Mouse (Mus musculus): ENCODE data around the gene Msl3l2. TPM values are rescaled to one million over a fixed set of nuclear protein-coding genes. Genes with fewer than 3 reads are reported as not detected.

The Msl3l2 gene
- polyA plus RNA-seq, 2 experiments, result 6.9 to 10.6 TPM

- Histone ChIP-seq H3K27me3 (ENCODE audit: control insufficient read depth, insufficient read depth, low read length) (no peaks in the 10 kb centered on the region), H3K4me1 (ENCODE audit: control insufficient read depth, insufficient read depth, low read length) (no peaks in the 10 kb centered on the region), H3K9ac (ENCODE audit: low read depth, low read length, severe bottlenecking) (no peak overlapping the region), H3K4me2 (replicated peaks; ENCODE audit: low read depth, low read length, severe bottlenecking) (no peak overlapping the region), H3K4me3 (replicated peaks; ENCODE audit: low read length) (no peak overlapping the region), H3K36me3 (ENCODE audit: control insufficient read depth, insufficient read depth, low read length) (no peaks in the 10 kb centered on the region), H3K9me3 (ENCODE audit: control insufficient read depth, low read length) (no peaks in the 10 kb centered on the region), H3K27ac (replicated peaks; ENCODE audit: low read depth, low read length) (no peak overlapping the region)
- TF ChIP-seq POLR2A (IDR thresholded peaks at IDR 0.05; ENCODE audit: borderline replicate concordance, extremely low read depth, insufficient read depth, insufficient read length), result no peak
- ATAC-seq (ENCODE audit: low FRiP score, low read depth) (no peak), DNase-seq (ENCODE audit: low spot score) (no peak)
- 96% methylated on average over 3 of the region's 3 CpGs for WGBS
Observed at GRCm38 (mm10) chr10:56148920-56149319, 42.2 kb downstream of the Msl3l2 start.

- Histone ChIP-seq H3K4me2 (replicated peaks; ENCODE audit: low read depth, low read length, severe bottlenecking) (no peak overlapping the region), H3K4me3 (replicated peaks; ENCODE audit: low read length) (no peak overlapping the region), H3K9ac (ENCODE audit: low read depth, low read length, severe bottlenecking) (no peak overlapping the region), H3K36me3 (ENCODE audit: control insufficient read depth, insufficient read depth, low read length) (no peaks in the 10 kb centered on the region), H3K9me3 (ENCODE audit: control insufficient read depth, low read length) (no peaks in the 10 kb centered on the region), H3K27me3 (ENCODE audit: control insufficient read depth, insufficient read depth, low read length) (no peaks in the 10 kb centered on the region), H3K4me1 (ENCODE audit: control insufficient read depth, insufficient read depth, low read length) (no peaks in the 10 kb centered on the region), H3K27ac (replicated peaks; ENCODE audit: low read depth, low read length) (no peak overlapping the region)
- DNase-seq (ENCODE audit: low spot score) (no peak), ATAC-seq (ENCODE audit: low FRiP score, low read depth) (no peak)
- no peak for TF ChIP-seq POLR2A (IDR thresholded peaks at IDR 0.05; ENCODE audit: borderline replicate concordance, extremely low read depth, insufficient read depth, insufficient read length)
- WGBS, result 86% methylated on average over 3 of the region's 3 CpGs
Observed at GRCm38 (mm10) chr10:56156956-56157355, 50.2 kb downstream of the Msl3l2 start.

- ATAC-seq (ENCODE audit: low FRiP score, low read depth) (no peak), DNase-seq (ENCODE audit: low spot score) (no peak)
- Histone ChIP-seq H3K9ac (ENCODE audit: low read depth, low read length, severe bottlenecking) (no peak overlapping the region), H3K4me3 (replicated peaks; ENCODE audit: low read length) (no peak overlapping the region), H3K27ac (replicated peaks; ENCODE audit: low read depth, low read length) (no peak overlapping the region), H3K9me3 (ENCODE audit: control insufficient read depth, low read length) (no peaks in the 10 kb centered on the region), H3K4me1 (ENCODE audit: control insufficient read depth, insufficient read depth, low read length) (no peaks in the 10 kb centered on the region), H3K4me2 (replicated peaks; ENCODE audit: low read depth, low read length, severe bottlenecking) (no peak overlapping the region), H3K36me3 (ENCODE audit: control insufficient read depth, insufficient read depth, low read length) (no peaks in the 10 kb centered on the region), H3K27me3 (ENCODE audit: control insufficient read depth, insufficient read depth, low read length) (no peaks in the 10 kb centered on the region)
- WGBS, result 85% methylated on average over 3 of the region's 3 CpGs
- no peak for TF ChIP-seq POLR2A (IDR thresholded peaks at IDR 0.05; ENCODE audit: borderline replicate concordance, extremely low read depth, insufficient read depth, insufficient read length)
Observed at GRCm38 (mm10) chr10:56158207-56158606, 51.5 kb downstream of the Msl3l2 start.

- Histone ChIP-seq H3K27ac (replicated peaks; ENCODE audit: low read depth, low read length) (no peak overlapping the region), H3K9me3 (ENCODE audit: control insufficient read depth, low read length) (no peaks in the 10 kb centered on the region), H3K4me3 (replicated peaks; ENCODE audit: low read length) (no peak overlapping the region), H3K4me1 (ENCODE audit: control insufficient read depth, insufficient read depth, low read length) (no peaks in the 10 kb centered on the region), H3K27me3 (ENCODE audit: control insufficient read depth, insufficient read depth, low read length) (no peaks in the 10 kb centered on the region), H3K36me3 (ENCODE audit: control insufficient read depth, insufficient read depth, low read length) (no peaks in the 10 kb centered on the region), H3K4me2 (replicated peaks; ENCODE audit: low read depth, low read length, severe bottlenecking) (no peak overlapping the region), H3K9ac (ENCODE audit: low read depth, low read length, severe bottlenecking) (no peak overlapping the region)
- ATAC-seq (ENCODE audit: low FRiP score, low read depth) (no peak), DNase-seq (ENCODE audit: low spot score) (no peak)
- 82% methylated on average over 2 of the region's 2 CpGs for WGBS
- TF ChIP-seq POLR2A (IDR thresholded peaks at IDR 0.05; ENCODE audit: borderline replicate concordance, extremely low read depth, insufficient read depth, insufficient read length), result no peak
Observed at GRCm38 (mm10) chr10:56158748-56159147, 52.0 kb downstream of the Msl3l2 start.

- Histone ChIP-seq H3K36me3 (ENCODE audit: control insufficient read depth, insufficient read depth, low read length) (no peaks in the 10 kb centered on the region), H3K4me1 (ENCODE audit: control insufficient read depth, insufficient read depth, low read length) (no peaks in the 10 kb centered on the region), H3K4me2 (replicated peaks; ENCODE audit: low read depth, low read length, severe bottlenecking) (no peak overlapping the region), H3K27me3 (ENCODE audit: control insufficient read depth, insufficient read depth, low read length) (no peaks in the 10 kb centered on the region), H3K9me3 (ENCODE audit: control insufficient read depth, low read length) (no peaks in the 10 kb centered on the region), H3K9ac (ENCODE audit: low read depth, low read length, severe bottlenecking) (no peak overlapping the region), H3K4me3 (replicated peaks; ENCODE audit: low read length) (no peak overlapping the region), H3K27ac (replicated peaks; ENCODE audit: low read depth, low read length) (no peak overlapping the region)
- no peak for ATAC-seq (ENCODE audit: low FRiP score, low read depth)
- no peak for TF ChIP-seq POLR2A (IDR thresholded peaks at IDR 0.05; ENCODE audit: borderline replicate concordance, extremely low read depth, insufficient read depth, insufficient read length)
- 41% methylated on average over 3 of the region's 3 CpGs for WGBS
- no peak for DNase-seq (ENCODE audit: low spot score)
Observed at GRCm38 (mm10) chr10:56164411-56164810, 57.7 kb downstream of the Msl3l2 start.

GRCm38 (mm10) chr10:56165758-56166157 lies 59.0 kb downstream of the Msl3l2 start:
- no peak for TF ChIP-seq POLR2A (IDR thresholded peaks at IDR 0.05; ENCODE audit: borderline replicate concordance, extremely low read depth, insufficient read depth, insufficient read length)

More at GRCm38 (mm10) chr10:56165758-56166157, 59.0 kb downstream of the Msl3l2 start:
- Histone ChIP-seq H3K4me1 (ENCODE audit: control insufficient read depth, insufficient read depth, low read length) (no peaks in the 10 kb centered on the region), H3K4me2 (replicated peaks; ENCODE audit: low read depth, low read length, severe bottlenecking) (no peak overlapping the region), H3K9ac (ENCODE audit: low read depth, low read length, severe bottlenecking) (no peak overlapping the region), H3K36me3 (ENCODE audit: control insufficient read depth, insufficient read depth, low read length) (no peaks in the 10 kb centered on the region), H3K27ac (replicated peaks; ENCODE audit: low read depth, low read length) (no peak overlapping the region), H3K4me3 (replicated peaks; ENCODE audit: low read length) (no peak overlapping the region), H3K27me3 (ENCODE audit: control insufficient read depth, insufficient read depth, low read length) (no peaks in the 10 kb centered on the region), H3K9me3 (ENCODE audit: control insufficient read depth, low read length) (no peaks in the 10 kb centered on the region)
- 80% methylated on average over 4 of the region's 4 CpGs for WGBS
- ATAC-seq (ENCODE audit: low FRiP score, low read depth), result no peak
- DNase-seq (ENCODE audit: low spot score), result no peak

Other genes starting within 250 kb of the Msl3l2 start
- gene Tbc1d32, start 121.8 kb downstream of the Msl3l2 start, polyA plus RNA-seq (2012; rRNA removed), result 2.2 and 2.6 TPM in 2 replicates
- gene Tbc1d32, start 121.8 kb downstream of the Msl3l2 start, polyA plus RNA-seq (2014; fragmentation: Nextera tagmentation; extraction: Ambion mirVana), result 2.2 and 2.4 TPM in 2 replicates